Mouse (Mus musculus): ENCODE results near the gene Snx29. TPM values are rescaled to one million over a fixed set of nuclear protein-coding genes. Genes with fewer than 3 reads are reported as not detected.

The Snx29 gene
- polyA plus RNA-seq, 1 experiment, result 24.4 TPM

DNA sequence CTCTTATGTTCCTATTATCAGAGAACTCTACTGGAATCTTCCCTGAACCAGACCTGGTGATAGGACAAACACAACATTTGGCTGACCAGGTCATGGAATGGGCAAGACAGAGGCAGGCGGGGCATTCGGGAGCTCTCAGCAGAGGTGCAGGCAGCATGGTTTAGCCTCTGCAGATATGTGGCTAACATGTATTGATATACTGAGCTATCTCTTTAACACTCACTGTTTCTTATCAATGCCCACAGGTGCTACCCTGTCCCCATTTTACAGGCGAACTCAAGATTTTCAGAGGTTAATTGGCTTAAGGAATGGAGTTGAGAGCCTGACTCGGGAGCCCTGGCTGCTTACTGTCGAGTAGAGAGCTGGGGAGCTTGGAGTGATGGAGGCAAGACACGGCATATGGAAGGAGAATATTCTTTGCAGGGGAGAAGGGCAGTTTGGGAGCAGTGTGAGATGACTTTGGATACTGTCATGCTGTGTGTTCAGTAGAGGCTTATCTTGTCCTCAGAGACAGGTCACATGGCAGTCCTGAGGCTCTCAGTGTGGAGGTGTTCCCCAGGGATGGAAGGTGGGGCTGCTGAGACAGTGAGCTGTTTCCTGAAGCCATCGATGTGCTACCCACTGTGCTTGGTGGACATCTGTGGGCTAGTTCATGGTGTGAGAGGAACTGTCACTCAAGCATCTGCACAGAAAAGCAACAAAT is 473.2 kb downstream of the Snx29 start:
- WGBS, result 73% methylated on average over 7 of the region's 7 CpGs
- no peak overlapping the region for H3K4me3 ChIP-seq (replicated peaks; ENCODE audit: control insufficient read depth, low read depth, low read length)
- TF ChIP-seq POLR2A (IDR thresholded peaks at IDR 0.05; ENCODE audit: borderline replicate concordance, control insufficient read depth, low read depth, low read length) (no peak), CTCF (IDR thresholded peaks at IDR 0.05; ENCODE audit: control insufficient read depth, insufficient read depth, low read length) (no peak)
- no peaks in the 10 kb centered on the region for H3K4me1 ChIP-seq (ENCODE audit: control insufficient read depth, insufficient read depth, low read length)
- no peak overlapping the region for H3K27ac ChIP-seq (ENCODE audit: control insufficient read depth, insufficient read depth, low read depth, low read length, poor library complexity)

GRCm38 (mm10) chr16:11801960-11802539 is 479.3 kb downstream of the Snx29 start:
- no peak overlapping the region for H3K27ac ChIP-seq (ENCODE audit: control insufficient read depth, insufficient read depth, low read depth, low read length, poor library complexity)
- no peak overlapping the region for H3K4me3 ChIP-seq (replicated peaks; ENCODE audit: control insufficient read depth, low read depth, low read length)
- TF ChIP-seq POLR2A (IDR thresholded peaks at IDR 0.05; ENCODE audit: borderline replicate concordance, control insufficient read depth, low read depth, low read length) (no peak), CTCF (IDR thresholded peaks at IDR 0.05; ENCODE audit: control insufficient read depth, insufficient read depth, low read length) (no peak)
- H3K4me1 ChIP-seq (ENCODE audit: control insufficient read depth, insufficient read depth, low read length), result no peaks in the 10 kb centered on the region
- WGBS, result 84% methylated on average over 7 of the region's 7 CpGs

Other genes with a start within 250 kb of the Snx29 start
- gene Txndc11, start 188.3 kb upstream of the Snx29 start, polyA plus RNA-seq (2011; ENCODE audit: insufficient read depth, insufficient read length, low replicate concordance, missing spikeins), result 15.9 and 18.8 TPM in 2 replicates
- gene Zc3h7a, start 146.5 kb upstream of the Snx29 start, polyA plus RNA-seq (2011; ENCODE audit: insufficient read depth, insufficient read length, low replicate concordance, missing spikeins), result 103 and 128 TPM in 2 replicates
- gene Rsl1d1, start 119.6 kb upstream of the Snx29 start, polyA plus RNA-seq (2011; ENCODE audit: insufficient read depth, insufficient read length, low replicate concordance, missing spikeins), result 46.6 and 76.4 TPM in 2 replicates
- gene Gspt1, start 68.6 kb upstream of the Snx29 start, polyA plus RNA-seq (2011; ENCODE audit: insufficient read depth, insufficient read length, low replicate concordance, missing spikeins), result 51.0 and 78.9 TPM in 2 replicates
- 1.2 TPM in 1 of 2 replicates, not detected in the other for gene Tnfrsf17, start 9.1 kb upstream of the Snx29 start, polyA plus RNA-seq (2011; ENCODE audit: insufficient read depth, insufficient read length, low replicate concordance, missing spikeins)